Mouse (Mus musculus): ENCODE results near the gene Psma3. TPM values are rescaled to one million over a fixed set of nuclear protein-coding genes. Genes with fewer than 3 reads are reported as not detected.

Gene Psma3
- polyA plus RNA-seq, 1 experiment from 2014 or later = 656 TPM

DNA sequence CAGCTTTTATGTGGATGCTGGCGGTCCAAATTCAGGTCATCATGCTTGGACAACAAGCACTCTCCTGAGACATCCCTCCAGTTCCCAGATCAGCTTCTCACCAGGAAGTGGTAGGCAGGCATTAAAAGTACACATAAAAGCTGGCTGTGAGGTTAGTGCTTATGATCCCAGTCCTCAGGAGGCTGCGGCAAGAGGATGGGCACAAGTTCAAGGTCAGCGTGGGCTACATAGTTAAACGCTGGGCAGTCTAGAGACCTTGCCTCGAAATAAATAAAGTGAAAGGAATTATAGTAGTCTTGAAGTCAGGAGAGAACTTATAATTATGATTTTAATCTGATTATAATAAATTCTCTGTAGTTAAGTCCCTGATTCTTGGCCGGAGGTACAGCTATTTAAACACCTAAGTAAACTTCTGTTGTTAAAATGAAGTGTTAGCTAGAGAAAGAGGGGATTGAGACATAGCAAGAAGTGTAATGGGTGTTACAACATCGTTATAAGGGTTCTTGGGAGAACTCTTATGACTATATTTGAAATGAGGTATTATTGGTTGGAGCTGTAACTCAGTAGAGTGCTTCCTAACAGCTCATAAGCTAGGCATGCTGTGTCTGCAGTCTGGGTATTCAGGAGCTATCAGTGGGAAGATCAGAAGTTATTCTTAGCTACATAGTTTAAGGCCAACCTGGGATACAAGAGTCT is 10.6 kb downstream of the Psma3 start:
- whole genome bisulfite sequencing = 96% methylated on average over 7 of the region's 7 CpGs
- H3K36me3 ChIP-seq (ENCODE audit: control insufficient read depth, insufficient read depth, low read length) = peaks cover 82% of the 10 kb centered on the region

DNA sequence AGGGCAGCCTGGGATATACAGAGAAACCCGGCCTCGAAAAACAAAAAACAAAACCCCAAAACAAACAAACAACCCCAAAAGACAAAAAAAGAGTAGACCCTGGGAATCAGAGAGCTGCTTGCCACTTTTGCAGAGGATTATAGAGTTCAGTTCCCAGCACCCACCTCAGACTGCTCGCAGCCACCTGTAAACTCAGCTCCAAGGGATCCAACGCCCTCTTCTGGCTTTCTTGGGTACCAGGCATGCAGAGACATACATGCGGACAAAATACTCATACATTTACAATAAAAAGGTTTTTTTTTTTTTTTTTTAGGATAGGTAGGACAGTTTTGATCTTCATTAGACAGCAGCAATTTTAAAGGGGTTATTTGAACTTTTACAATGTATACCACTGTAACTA is 22.8 kb downstream of the Psma3 start:
- DNase-seq (ENCODE audit: low spot score) = no peak
- Histone ChIP-seq H3K36me3 (ENCODE audit: control insufficient read depth, insufficient read depth, low read length) (peaks cover 54% of the 10 kb centered on the region), H3K27ac (ENCODE audit: low read depth, low read length) (no peak overlapping the region), H3K27me3 (replicated peaks; ENCODE audit: control insufficient read depth, insufficient read depth, low read length) (no peaks in the 10 kb centered on the region), H3K4me1 (ENCODE audit: control insufficient read depth, insufficient read depth, low read length) (no peaks in the 10 kb centered on the region), H3K4me2 (ENCODE audit: low read length) (no peak overlapping the region), H3K4me3 (ENCODE audit: low read depth, low read length) (no peak overlapping the region), H3K9me3 (replicated peaks; ENCODE audit: control insufficient read depth, low read length) (no peaks in the 10 kb centered on the region), H3K9ac (ENCODE audit: low read length) (no peak overlapping the region)
- ATAC-seq = no peak
- 92% methylated on average over 5 of the region's 5 CpGs for WGBS

More for the DNA sequence above, 10.6 kb downstream of the Psma3 start:
- H3K4me3 ChIP-seq (ENCODE audit: low read depth, low read length) = no peak overlapping the region
- no peak for DNase-seq (ENCODE audit: low spot score)
- H3K27ac ChIP-seq (ENCODE audit: low read depth, low read length) = no peak overlapping the region
- H3K4me2 ChIP-seq (ENCODE audit: low read length) = no peak overlapping the region
- no peaks in the 10 kb centered on the region for H3K4me1 ChIP-seq (ENCODE audit: control insufficient read depth, insufficient read depth, low read length)
- H3K9me3 ChIP-seq (replicated peaks; ENCODE audit: control insufficient read depth, low read length) = no peaks in the 10 kb centered on the region
- no peak for ATAC-seq
- H3K9ac ChIP-seq (ENCODE audit: low read length) = no peak overlapping the region
- no peaks in the 10 kb centered on the region for H3K27me3 ChIP-seq (replicated peaks; ENCODE audit: control insufficient read depth, insufficient read depth, low read length)

- H3K9ac ChIP-seq (ENCODE audit: low read length) = no peak overlapping the region
- no peak overlapping the region for H3K4me3 ChIP-seq (ENCODE audit: low read depth, low read length)
- no peaks in the 10 kb centered on the region for H3K4me1 ChIP-seq (ENCODE audit: control insufficient read depth, insufficient read depth, low read length)
- H3K27me3 ChIP-seq (replicated peaks; ENCODE audit: control insufficient read depth, insufficient read depth, low read length) = no peaks in the 10 kb centered on the region
- peaks cover 44% of the 10 kb centered on the region for H3K36me3 ChIP-seq (ENCODE audit: control insufficient read depth, insufficient read depth, low read length)
- no peaks in the 10 kb centered on the region for H3K9me3 ChIP-seq (replicated peaks; ENCODE audit: control insufficient read depth, low read length)
- no peak overlapping the region for H3K27ac ChIP-seq (ENCODE audit: low read depth, low read length)
- no peak overlapping the region for H3K4me2 ChIP-seq (ENCODE audit: low read length)
- peak; percentile 14 for DNase-seq (ENCODE audit: low spot score)
- ATAC-seq = no peak
- 39% methylated on average over 5 of the region's 5 CpGs for WGBS
Measured at GRCm38 (mm10) chr12:70999423-70999903, 25.0 kb downstream of the Psma3 start.

DNA sequence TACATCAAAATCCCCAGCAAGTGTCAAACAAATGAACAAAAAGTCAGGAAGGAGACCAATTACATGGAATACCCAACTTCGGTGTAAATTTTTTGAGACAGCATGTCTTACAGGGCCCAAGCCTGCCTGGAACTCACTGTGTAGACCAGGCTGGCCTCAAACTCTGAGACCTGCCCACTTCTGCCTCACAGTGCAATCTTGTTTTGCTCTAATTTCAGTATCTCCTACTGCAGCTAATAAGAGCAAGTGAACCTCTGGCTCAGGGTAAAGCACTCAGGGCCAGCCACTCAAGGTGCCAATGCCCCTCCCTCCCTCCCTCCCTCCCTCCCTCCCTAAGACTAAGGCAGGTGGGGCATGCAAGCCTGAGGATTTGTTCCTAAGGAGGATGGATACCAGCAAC is 25.9 kb downstream of the Psma3 start:
- no peak overlapping the region for H3K27ac ChIP-seq (ENCODE audit: low read depth, low read length)
- WGBS = 84% methylated on average over 1 of the region's 1 CpGs
- H3K4me1 ChIP-seq (ENCODE audit: control insufficient read depth, insufficient read depth, low read length) = no peaks in the 10 kb centered on the region
- ATAC-seq = no peak
- no peak overlapping the region for H3K9ac ChIP-seq (ENCODE audit: low read length)
- H3K4me2 ChIP-seq (ENCODE audit: low read length) = no peak overlapping the region
- H3K9me3 ChIP-seq (replicated peaks; ENCODE audit: control insufficient read depth, low read length) = no peaks in the 10 kb centered on the region
- H3K36me3 ChIP-seq (ENCODE audit: control insufficient read depth, insufficient read depth, low read length) = peaks cover 48% of the 10 kb centered on the region
- no peak overlapping the region for H3K4me3 ChIP-seq (ENCODE audit: low read depth, low read length)
- no peak for DNase-seq (ENCODE audit: low spot score)
- H3K27me3 ChIP-seq (replicated peaks; ENCODE audit: control insufficient read depth, insufficient read depth, low read length) = no peaks in the 10 kb centered on the region

DNA sequence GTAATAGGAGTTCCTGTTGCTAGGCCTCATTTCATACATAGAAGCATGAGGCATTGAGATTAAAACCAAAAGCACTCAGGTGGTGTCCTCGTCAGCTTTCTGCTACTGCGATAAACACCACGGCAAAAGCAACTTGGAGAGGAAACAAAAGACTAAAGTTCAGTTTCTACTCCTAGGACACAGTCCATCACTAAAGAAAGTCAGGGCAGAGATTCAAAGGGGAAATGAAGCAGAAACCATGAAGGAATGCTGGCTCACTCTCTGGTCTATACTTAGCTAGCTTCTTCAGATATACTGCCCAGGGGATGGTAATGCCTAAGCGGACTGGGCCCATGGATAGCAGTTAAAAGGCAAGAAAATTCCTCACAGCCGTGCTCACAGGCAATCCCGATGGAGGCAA is 27.0 kb downstream of the Psma3 start:
- WGBS = 77% methylated on average over 6 of the region's 6 CpGs
- Histone ChIP-seq H3K36me3 (ENCODE audit: control insufficient read depth, insufficient read depth, low read length) (peaks cover 48% of the 10 kb centered on the region), H3K27me3 (replicated peaks; ENCODE audit: control insufficient read depth, insufficient read depth, low read length) (no peaks in the 10 kb centered on the region), H3K9ac (ENCODE audit: low read length) (no peak overlapping the region), H3K4me3 (ENCODE audit: low read depth, low read length) (no peak overlapping the region), H3K9me3 (replicated peaks; ENCODE audit: control insufficient read depth, low read length) (no peaks in the 10 kb centered on the region), H3K4me2 (ENCODE audit: low read length) (no peak overlapping the region), H3K27ac (ENCODE audit: low read depth, low read length) (no peak overlapping the region), H3K4me1 (ENCODE audit: control insufficient read depth, insufficient read depth, low read length) (no peaks in the 10 kb centered on the region)
- ATAC-seq (no peak), DNase-seq (ENCODE audit: low spot score) (no peak)

DNA sequence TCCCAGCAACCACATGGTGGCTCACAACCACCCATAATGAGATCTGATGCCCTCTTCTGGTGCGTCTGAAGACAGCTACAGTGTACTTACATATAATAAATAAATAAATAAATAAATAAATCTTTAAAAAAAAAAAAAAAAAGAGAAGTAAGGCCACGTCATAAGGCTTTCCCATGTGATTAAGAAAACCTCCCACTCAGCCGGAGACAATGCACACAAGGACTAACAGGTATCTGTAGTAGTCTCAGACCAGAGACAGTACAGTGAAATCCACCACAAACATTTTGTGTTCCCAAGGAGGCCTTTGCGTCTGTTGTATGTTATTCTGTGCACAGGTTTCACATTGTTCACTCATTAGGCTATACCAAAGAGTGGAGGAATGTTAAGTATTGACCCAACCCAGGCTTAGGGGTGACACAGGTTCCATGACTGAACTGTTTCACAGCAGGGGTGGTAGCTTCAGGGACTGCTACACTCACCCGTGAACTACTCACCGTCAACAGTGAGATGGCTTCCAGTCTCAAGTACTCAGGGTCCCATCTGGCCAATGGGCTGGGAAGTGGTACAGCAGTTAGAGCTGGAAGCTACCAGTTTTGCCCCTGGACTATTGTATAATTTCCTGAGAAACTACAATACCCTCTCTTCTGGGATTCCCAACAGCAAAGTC is 29.5 kb downstream of the Psma3 start:
- Histone ChIP-seq H3K36me3 (ENCODE audit: control insufficient read depth, insufficient read depth, low read length) (peaks cover 55% of the 10 kb centered on the region), H3K4me3 (ENCODE audit: low read depth, low read length) (no peak overlapping the region), H3K27me3 (replicated peaks; ENCODE audit: control insufficient read depth, insufficient read depth, low read length) (no peaks in the 10 kb centered on the region), H3K4me1 (ENCODE audit: control insufficient read depth, insufficient read depth, low read length) (no peaks in the 10 kb centered on the region), H3K9ac (ENCODE audit: low read length) (no peak overlapping the region), H3K9me3 (replicated peaks; ENCODE audit: control insufficient read depth, low read length) (no peaks in the 10 kb centered on the region), H3K4me2 (ENCODE audit: low read length) (no peak overlapping the region), H3K27ac (ENCODE audit: low read depth, low read length) (no peak overlapping the region)
- 90% methylated on average over 5 of the region's 6 CpGs for whole genome bisulfite sequencing
- ATAC-seq = no peak
- DNase-seq (ENCODE audit: low spot score) = no peak

- Histone ChIP-seq H3K4me1 (ENCODE audit: control insufficient read depth, insufficient read depth, low read length) (no peaks in the 10 kb centered on the region), H3K4me3 (ENCODE audit: low read depth, low read length) (no peak overlapping the region), H3K27me3 (replicated peaks; ENCODE audit: control insufficient read depth, insufficient read depth, low read length) (no peaks in the 10 kb centered on the region), H3K9me3 (replicated peaks; ENCODE audit: control insufficient read depth, low read length) (no peaks in the 10 kb centered on the region), H3K4me2 (ENCODE audit: low read length) (no peak overlapping the region), H3K36me3 (ENCODE audit: control insufficient read depth, insufficient read depth, low read length) (peaks cover 66% of the 10 kb centered on the region), H3K27ac (ENCODE audit: low read depth, low read length) (no peak overlapping the region), H3K9ac (ENCODE audit: low read length) (no peak overlapping the region)
- ATAC-seq (no peak), DNase-seq (ENCODE audit: low spot score) (no peak)
- 93% methylated on average over 6 of the region's 6 CpGs for WGBS
Measured at GRCm38 (mm10) chr12:71006141-71006540, 31.7 kb downstream of the Psma3 start.

DNA sequence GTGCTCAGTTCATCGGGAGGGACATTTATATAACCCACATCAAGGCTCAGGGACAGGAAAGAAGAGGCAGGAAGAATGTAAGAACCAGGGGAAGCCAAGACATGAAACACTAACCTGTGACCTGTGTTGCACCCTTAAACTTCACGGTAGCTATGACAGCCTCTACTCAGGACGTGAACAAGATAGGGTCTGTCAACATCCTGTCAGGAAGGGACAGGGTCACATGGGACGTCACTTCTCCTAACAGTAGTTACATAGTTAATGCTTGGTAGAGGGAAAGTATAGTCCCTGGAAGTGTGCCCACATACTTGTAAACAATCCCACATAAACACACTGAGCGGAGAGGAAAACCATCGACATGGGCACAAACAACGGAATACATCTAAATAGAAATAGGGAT is 32.5 kb downstream of the Psma3 start:
- ATAC-seq (no peak), DNase-seq (ENCODE audit: low spot score) (no peak)
- Histone ChIP-seq H3K9me3 (replicated peaks; ENCODE audit: control insufficient read depth, low read length) (no peaks in the 10 kb centered on the region), H3K4me2 (ENCODE audit: low read length) (no peak overlapping the region), H3K4me1 (ENCODE audit: control insufficient read depth, insufficient read depth, low read length) (no peaks in the 10 kb centered on the region; the same call in 1 of the 2 replicates), H3K27me3 (replicated peaks; ENCODE audit: control insufficient read depth, insufficient read depth, low read length) (no peaks in the 10 kb centered on the region), H3K27ac (ENCODE audit: low read depth, low read length) (no peak overlapping the region), H3K4me3 (ENCODE audit: low read depth, low read length) (no peak overlapping the region), H3K9ac (ENCODE audit: low read length) (no peak overlapping the region), H3K36me3 (ENCODE audit: control insufficient read depth, insufficient read depth, low read length) (peaks cover 64% of the 10 kb centered on the region)
- 90% methylated on average over 7 of the region's 7 CpGs for WGBS

- 73% methylated on average over 4 of the region's 4 CpGs for WGBS
Measured at GRCm38 (mm10) chr12:71009769-71010168, 35.3 kb downstream of the Psma3 start.

More at GRCm38 (mm10) chr12:71009769-71010168, 35.3 kb downstream of the Psma3 start:
- Histone ChIP-seq H3K27me3 (replicated peaks; ENCODE audit: control insufficient read depth, insufficient read depth, low read length) (no peaks in the 10 kb centered on the region), H3K4me1 (ENCODE audit: control insufficient read depth, insufficient read depth, low read length) (peaks cover 19% of the 10 kb centered on the region), H3K4me3 (ENCODE audit: low read depth, low read length) (no peak overlapping the region), H3K9ac (ENCODE audit: low read length) (no peak overlapping the region), H3K36me3 (ENCODE audit: control insufficient read depth, insufficient read depth, low read length) (peaks cover 64% of the 10 kb centered on the region), H3K27ac (ENCODE audit: low read depth, low read length) (no peak overlapping the region), H3K4me2 (ENCODE audit: low read length) (no peak overlapping the region), H3K9me3 (replicated peaks; ENCODE audit: control insufficient read depth, low read length) (no peaks in the 10 kb centered on the region)
- DNase-seq (ENCODE audit: low spot score) (no peak), ATAC-seq (no peak)
